Mouse (Mus musculus): ENCODE results near the gene Sgpp1.

- TF ChIP-seq POLR2A (IDR thresholded peaks at IDR 0.05; ENCODE audit: low read depth, low read length) = no peak
- TF ChIP-seq CTCF (IDR thresholded peaks at IDR 0.05; ENCODE audit: extremely low read depth, insufficient read depth, insufficient read length, insufficient replicate concordance) = no peak
These were observed 9.1 kb downstream of the Sgpp1 start for GRCm38 (mm10) chr12:75726349-75726861.

Data from spleen, adult 2 months (tissue).